Mouse (Mus musculus) spleen, embryonic (tissue): Measurements from ENCODE around the gene Tmem108.

Experiments
- CTCF ChIA-PET: fragments of 350-600 bp; sonication (Branson Sonifier 250); formaldehyde crosslinking; loops from one replicate; lab custom pipeline; 2022; lab: Charles Lee

Gene Tmem108

DNA sequence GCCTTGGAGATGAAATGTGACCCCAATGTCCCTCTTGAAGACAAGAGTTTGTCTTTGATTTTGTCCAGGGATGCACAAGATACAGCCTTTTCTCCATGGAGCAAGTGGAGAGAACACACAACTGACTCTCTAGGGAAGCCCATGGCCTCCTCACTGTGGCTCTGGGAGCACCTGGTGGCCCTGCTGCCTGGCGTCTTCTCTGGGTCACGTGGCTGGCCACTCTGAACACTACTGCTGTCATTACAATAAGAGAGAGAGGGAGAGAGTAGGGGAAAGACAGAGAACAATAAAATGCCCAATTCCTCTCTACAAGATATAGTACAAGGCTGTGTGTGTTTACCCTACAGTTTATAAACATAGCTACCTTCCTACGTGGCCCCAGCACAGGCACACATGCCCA lies 40.2 kb downstream of the Tmem108 start:
- CTCF ChIA-PET, result interaction anchor here (0.6 kb wide), 1 partner anchor 289 kb away, joined by 3 read pairs; no protein-coding TSS in a partner anchor

DNA sequence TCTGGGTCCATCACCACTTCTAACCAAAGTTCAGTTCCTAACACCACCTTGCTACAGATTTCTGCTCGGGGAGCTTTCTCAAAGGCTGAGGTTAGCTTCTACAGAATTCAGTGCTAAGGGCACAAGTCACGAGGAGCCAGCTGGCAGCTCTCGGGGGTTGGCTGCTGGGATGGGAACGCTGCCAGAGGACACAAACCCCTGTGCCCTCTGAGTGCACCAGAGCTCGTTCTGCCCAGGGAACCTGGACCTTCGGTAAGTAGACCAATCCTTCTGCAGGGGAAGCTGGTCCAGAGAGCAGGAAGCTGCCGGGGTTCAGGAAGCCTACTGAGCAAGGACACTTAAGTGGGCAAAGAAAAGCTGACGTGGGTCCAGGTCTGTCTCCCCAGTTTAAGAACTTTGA lies 40.6 kb downstream of the Tmem108 start:
- CTCF ChIA-PET, result no interaction called here

- CTCF ChIA-PET, result no interaction called here
These were observed 41.6 kb downstream of the Tmem108 start for GRCm38 (mm10) chr9:103720021-103720420.

GRCm38 (mm10) chr9:103716002-103716401 lies 45.6 kb downstream of the Tmem108 start:
- CTCF ChIA-PET, result no interaction called here

DNA sequence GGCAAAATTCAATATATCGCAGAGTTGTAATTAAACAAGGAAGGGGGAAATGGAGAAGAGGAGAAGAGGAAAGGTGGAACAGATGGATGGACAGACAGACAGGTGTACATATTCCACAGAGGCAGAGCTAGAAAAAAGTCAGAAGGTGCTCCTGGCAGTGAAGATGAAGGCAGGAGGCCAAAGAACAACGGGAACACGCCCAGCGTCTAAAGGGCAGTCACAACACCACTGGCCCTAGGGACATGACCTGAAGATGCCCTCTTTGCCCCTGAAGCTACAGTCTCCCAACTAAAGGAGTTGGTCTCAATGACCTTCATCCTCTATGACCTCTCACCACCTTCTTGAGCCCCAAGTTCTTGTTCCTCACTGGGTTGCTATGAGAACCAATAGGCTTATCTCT lies 46.3 kb downstream of the Tmem108 start:
- CTCF ChIA-PET, result no interaction called here

- CTCF ChIA-PET, result no interaction called here
These were observed 48.4 kb downstream of the Tmem108 start for GRCm38 (mm10) chr9:103713230-103713629.

GRCm38 (mm10) chr9:103712711-103713110 lies 48.9 kb downstream of the Tmem108 start:
- CTCF ChIA-PET, result no interaction called here

- CTCF ChIA-PET, result no interaction called here
These were observed 51.9 kb downstream of the Tmem108 start for GRCm38 (mm10) chr9:103709694-103710093.

DNA sequence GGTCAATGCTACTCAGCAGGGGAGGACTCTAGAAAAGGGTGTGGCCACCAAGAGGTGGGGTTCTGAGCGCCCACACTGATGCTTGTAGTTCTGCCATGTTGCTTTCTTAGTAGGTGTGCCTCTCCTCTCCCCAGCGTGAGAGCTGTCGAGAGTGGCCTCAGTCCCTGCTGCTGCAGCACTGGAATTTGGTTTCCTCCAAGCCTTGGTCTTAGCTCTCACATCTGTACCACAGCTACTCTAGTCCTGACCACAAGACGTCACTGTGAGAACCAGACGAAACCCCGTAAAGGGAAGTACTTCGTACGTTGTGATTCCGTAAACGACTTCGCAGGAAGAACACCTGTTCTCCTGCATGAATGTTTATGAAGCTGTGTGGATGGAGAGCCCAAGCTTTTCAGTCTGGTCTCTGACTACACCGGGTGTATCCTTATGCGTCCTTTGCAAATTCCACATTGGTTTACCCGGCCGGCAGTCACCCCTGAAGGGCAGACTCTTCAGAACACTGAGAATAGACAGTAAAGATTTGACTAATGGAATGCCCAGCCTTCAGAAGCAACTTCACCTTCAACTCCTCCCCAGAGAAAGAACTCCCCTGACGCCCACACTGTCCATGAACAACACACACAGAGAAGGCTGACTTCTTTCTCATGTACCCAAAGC lies 53.0 kb downstream of the Tmem108 start:
- CTCF ChIA-PET, result interaction anchor here (0.9 kb wide), 1 partner anchor 51 kb away, joined by 4 read pairs; no protein-coding TSS in a partner anchor

DNA sequence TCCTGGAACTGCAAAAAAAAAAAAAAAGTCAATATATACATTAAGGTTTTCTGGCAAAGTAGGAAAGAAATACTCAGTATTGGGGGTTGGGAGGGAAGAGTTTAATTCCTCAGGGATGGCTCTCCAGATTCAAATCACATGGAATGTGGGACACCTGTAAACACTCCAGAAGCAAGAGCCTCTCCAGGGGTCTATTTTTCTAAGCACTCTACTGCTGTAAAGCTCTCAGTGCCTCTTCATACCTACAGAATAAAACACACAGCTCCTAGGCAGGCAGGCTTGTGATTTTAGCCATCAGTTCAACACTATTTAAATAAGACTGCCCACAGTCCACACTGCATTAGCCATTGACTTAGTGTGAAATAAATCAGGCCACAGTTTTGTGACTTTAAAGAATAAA lies 53.8 kb downstream of the Tmem108 start:
- CTCF ChIA-PET, result interaction anchor here (0.9 kb wide), 1 partner anchor 52 kb away, joined by 4 read pairs; no protein-coding TSS in a partner anchor

DNA sequence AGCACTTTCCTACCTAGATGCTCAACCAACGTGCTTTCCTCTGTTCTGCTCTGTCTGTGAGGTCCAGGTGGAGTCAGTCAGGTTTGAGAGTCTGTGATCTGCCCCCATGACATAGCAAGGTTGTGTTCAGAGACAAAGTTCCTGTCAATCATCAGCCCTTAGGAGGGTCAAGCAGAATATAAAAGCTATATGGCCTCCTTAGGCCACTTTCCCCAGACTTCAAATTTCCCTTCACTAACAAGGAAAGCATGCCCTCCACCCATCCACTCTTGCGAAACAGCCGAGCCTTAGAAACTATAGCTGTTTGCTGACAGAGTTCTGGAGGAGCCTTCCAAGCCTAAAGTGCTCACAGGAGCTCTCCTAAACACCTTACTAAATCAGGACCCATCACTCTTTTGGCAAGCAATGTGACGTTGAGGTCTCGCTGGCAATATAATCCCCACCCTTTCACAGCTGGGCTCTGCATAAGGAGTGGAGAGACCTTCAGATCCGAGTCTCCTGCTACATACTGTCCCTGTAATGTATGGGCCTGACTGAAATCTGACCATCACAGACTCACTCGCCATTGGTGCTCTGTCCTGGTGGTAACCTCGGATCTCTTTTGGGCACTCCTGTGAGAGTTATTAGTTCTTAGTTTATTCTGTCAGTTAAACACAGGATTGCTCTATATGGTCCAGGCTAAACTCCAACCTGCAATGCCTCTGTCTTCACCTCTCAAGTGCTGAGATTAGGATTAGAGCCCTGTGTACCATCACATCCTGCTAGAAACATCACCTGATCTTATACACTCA lies 54.4 kb downstream of the Tmem108 start:
- CTCF ChIA-PET, result interaction anchor here (0.5 kb wide), 1 partner anchor 39 kb away, joined by 16 read pairs; no protein-coding TSS in a partner anchor

DNA sequence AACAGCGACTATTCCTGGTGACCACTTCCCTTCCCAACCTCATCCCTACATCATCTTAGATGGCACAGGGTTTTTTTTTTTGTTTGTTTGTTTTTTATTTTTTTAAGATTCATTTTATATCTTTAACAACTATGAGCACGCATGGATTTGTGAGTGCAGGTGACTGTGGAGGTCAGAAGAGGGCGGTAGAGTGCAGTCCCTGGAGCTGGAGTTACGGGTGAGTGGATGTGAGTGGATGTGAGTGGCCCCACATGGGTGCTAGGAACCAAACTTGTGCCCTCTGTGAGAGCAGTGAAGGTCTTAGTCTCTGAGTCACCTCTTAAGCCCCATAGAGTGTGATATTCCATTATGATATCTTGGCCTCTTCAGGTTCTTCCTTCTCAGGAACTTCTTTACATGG lies 55.9 kb downstream of the Tmem108 start:
- CTCF ChIA-PET, result interaction anchor here (0.7 kb wide), 1 partner anchor 61 kb away, joined by 3 read pairs; no protein-coding TSS in a partner anchor

GRCm38 (mm10) chr9:103703014-103703413 lies 58.6 kb downstream of the Tmem108 start:
- CTCF ChIA-PET, result no interaction called here

DNA sequence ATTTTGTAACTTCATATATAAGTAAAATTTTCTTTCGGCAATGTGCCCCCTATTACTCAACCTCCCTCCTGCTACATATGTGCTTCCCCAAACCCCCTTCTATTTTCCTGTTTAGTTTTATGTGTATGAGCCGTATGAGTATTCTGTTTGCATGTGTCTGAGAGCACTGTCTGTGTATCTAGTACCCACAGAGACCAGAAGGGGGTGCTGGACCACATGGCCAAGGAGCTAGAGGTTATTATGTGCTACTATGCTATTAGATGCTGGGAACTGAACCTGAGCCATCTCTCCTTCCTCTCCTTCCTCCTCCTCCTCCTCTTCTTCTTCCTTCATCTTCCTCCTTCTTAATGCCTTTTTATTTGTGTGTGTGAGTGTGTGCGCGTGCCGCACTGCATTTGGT lies 59.2 kb downstream of the Tmem108 start:
- CTCF ChIA-PET, result no interaction called here

DNA sequence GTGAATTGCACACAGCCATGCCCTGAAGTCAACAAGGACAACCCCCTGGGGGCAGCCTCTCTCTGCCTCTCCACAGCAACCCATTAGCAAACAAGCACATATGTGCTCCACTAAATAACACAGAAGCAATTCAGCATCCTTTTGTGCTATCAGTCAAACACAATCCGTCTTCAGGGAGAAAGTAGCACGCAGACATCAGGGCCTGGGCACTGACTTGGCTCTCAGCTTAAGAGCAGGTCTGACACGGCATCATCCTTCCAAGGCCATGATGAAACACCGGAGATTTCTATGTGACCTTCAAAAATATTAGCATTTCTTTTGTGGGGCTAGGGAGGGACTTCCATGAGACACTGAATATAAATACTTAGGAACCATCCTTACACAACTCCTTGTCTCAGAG lies 60.2 kb downstream of the Tmem108 start:
- CTCF ChIA-PET, result interaction anchor here (0.6 kb wide), 1 partner anchor 302 kb away, joined by 3 read pairs; no protein-coding TSS in a partner anchor

- CTCF ChIA-PET, result no interaction called here
These were observed 61.4 kb downstream of the Tmem108 start for GRCm38 (mm10) chr9:103700240-103700639.

GRCm38 (mm10) chr9:103696967-103697366 lies 64.7 kb downstream of the Tmem108 start:
- CTCF ChIA-PET, result no interaction called here

DNA sequence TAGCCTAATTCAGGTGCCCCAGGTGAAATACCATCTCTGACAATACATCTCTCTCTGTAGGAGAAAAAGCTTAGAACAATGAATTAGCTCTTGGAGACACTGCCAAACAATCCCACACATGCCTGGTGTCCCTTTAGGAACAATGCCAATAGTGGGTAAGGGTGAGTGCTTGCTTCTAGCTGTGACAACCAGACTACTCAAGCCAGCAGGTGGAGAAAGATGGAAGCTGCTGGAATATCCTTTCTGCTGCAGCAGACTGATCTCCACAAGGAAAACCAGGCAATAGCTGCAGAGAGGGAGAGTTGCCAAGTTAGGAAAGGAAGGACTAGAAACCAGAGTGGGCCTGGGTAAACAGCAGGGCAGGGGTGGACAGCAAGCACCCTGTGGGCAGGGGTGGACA lies 67.8 kb downstream of the Tmem108 start:
- CTCF ChIA-PET, result no interaction called here

- CTCF ChIA-PET, result no interaction called here
These were observed 68.9 kb downstream of the Tmem108 start for GRCm38 (mm10) chr9:103692699-103693098.

GRCm38 (mm10) chr9:103691847-103692246 lies 69.8 kb downstream of the Tmem108 start:
- CTCF ChIA-PET, result no interaction called here

- CTCF ChIA-PET, result no interaction called here
These were observed 71.2 kb downstream of the Tmem108 start for GRCm38 (mm10) chr9:103690446-103690845.

GRCm38 (mm10) chr9:103689697-103690096 lies 71.9 kb downstream of the Tmem108 start:
- CTCF ChIA-PET, result no interaction called here

DNA sequence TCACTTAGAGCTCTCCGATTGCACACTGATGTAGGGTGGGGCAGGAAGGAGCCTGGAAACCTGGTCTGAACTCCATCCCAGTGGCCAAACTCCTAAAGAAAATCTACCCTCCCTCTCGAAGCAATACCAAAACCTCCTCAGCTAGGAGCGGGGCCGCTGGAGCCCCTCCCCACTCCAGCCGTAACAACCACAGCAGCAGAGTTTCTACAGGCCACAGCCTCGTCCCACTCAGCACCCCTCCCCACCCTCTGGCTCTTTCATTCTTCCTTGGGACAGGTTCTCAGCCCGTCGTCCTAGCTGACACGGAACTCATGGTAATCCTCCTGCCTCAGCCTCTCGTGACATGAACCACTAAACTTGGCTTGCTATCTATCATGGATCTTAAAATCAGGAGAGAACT lies 72.6 kb downstream of the Tmem108 start:
- CTCF ChIA-PET, result interaction anchor here (0.6 kb wide), 1 partner anchor 28 kb away, joined by 5 read pairs; no protein-coding TSS in a partner anchor
